In genomic region chr2:59712484-59712883, GRCm38 (mm10) we compare ENCODE assay signal across 20 mouse cellular contexts.
A peak's percentile ranks its signal among the peaks of the same experiment; 100 is the strongest.
DNase-seq lines count a peak whose midpoint lies in the region; ATAC-seq and TF ChIP-seq lines count a peak whose summit lies in the region.
"Had no signal": no experiment of that assay in that cellular context is flagged by ENCODE, and none has a peak within 500 bp of the region (broad histone marks: within the 10 kb centered on the region; RNA-seq: fewer than 3 reads in every experiment).

No protein-coding gene starts in this region.

- H3K4me1 ChIP-seq in hindbrain, embryonic 15.5 days (replicated peaks) = no peaks in the 10 kb centered on the region
- H3K4me1 ChIP-seq in hindbrain, embryonic 16.5 days (ENCODE audit: control insufficient read depth, insufficient read depth, low read depth, low read length) = no peaks in the 10 kb centered on the region
- H3K4me1 ChIP-seq in lung, embryonic 14.5 days (ENCODE audit: insufficient read depth) = 0 out of 2 replicates have a peak, but pooled peaks cover 8% of the 10 kb centered on the region
- H3K4me1 ChIP-seq in midbrain, embryonic 11.5 days (ENCODE audit: control insufficient read depth, insufficient read depth, low read length) = no peaks in the 10 kb centered on the region; the same call in 1 of the 2 replicates
- peaks cover 17% of the 10 kb centered on the region for H3K4me1 ChIP-seq in midbrain, embryonic 10.5 days

- H3K9ac ChIP-seq in hindbrain, embryonic 15.5 days = no peak overlapping the region
- H3K9ac ChIP-seq in hindbrain, embryonic 16.5 days (ENCODE audit: low read depth, low read length) = no peak overlapping the region
- H3K9ac ChIP-seq in lung, embryonic 14.5 days = no peak overlapping the region
- no peak overlapping the region for H3K9ac ChIP-seq in midbrain, embryonic 11.5 days (ENCODE audit: low read length)
- H3K9ac ChIP-seq: forebrain, embryonic 13.5 days; intestine, embryonic 15.5 days had no signal

- H3K4me3 ChIP-seq in hindbrain, embryonic 15.5 days = no peak overlapping the region
- H3K4me3 ChIP-seq in hindbrain, embryonic 16.5 days (ENCODE audit: low read length) = no peak overlapping the region
- H3K4me3 ChIP-seq in lung, embryonic 14.5 days (ENCODE audit: low read depth, low read length) = no peak overlapping the region
- no peak overlapping the region for H3K4me3 ChIP-seq in midbrain, embryonic 11.5 days (ENCODE audit: low read depth, low read length)
- H3K4me3 ChIP-seq in midbrain, embryonic 10.5 days = no peak overlapping the region
- H3K4me3 ChIP-seq: forebrain, embryonic 13.5 days; intestine, embryonic 15.5 days had no signal

- DNase-seq in heart, adult 11 months = peak; percentile 44
- DNase-seq in heart, postnatal 4 days = no peak
- peak; percentile 67 for DNase-seq in lung, embryonic 14.5 days
- no peak for DNase-seq in lung, postnatal 4 days
- DNase-seq in midbrain, embryonic 11.5 days (ENCODE audit: low spot score, missing footprints) = peak; percentile 53
- no peak for DNase-seq in midbrain, embryonic 10.5 days (ENCODE audit: low spot score)
- DNase-seq: adrenal gland, postnatal 14 days; cerebellum, adult 11-12 months; cerebellum, adult 9-10 months; cerebellum, postnatal 25 days; gastrocnemius, postnatal 36 days; heart, adult 18-20 months had no signal

- ATAC-seq in hindbrain, embryonic 15.5 days (ENCODE audit: low FRiP score, low read depth) = no peak
- no peak for ATAC-seq in hindbrain, embryonic 16.5 days
- ATAC-seq in lung, embryonic 14.5 days (ENCODE audit: insufficient read depth) = peak; percentile 19; the same call in 1 of the 2 replicates
- no peak for ATAC-seq in midbrain, embryonic 11.5 days (ENCODE audit: low FRiP score)
- ATAC-seq: activated CD4-positive, CD25-positive, alpha-beta regulatory T cell, adult 4 months; forebrain, embryonic 13.5 days; intestine, embryonic 15.5 days; Patski had no signal

- no peaks in the 10 kb centered on the region for H3K27me3 ChIP-seq in hindbrain, embryonic 15.5 days
- H3K27me3 ChIP-seq in hindbrain, embryonic 16.5 days (replicated peaks; ENCODE audit: control insufficient read depth, insufficient read depth, low read length) = no peaks in the 10 kb centered on the region
- H3K27me3 ChIP-seq in lung, embryonic 14.5 days (ENCODE audit: insufficient read depth, low read length) = no peaks in the 10 kb centered on the region
- no peaks in the 10 kb centered on the region for H3K27me3 ChIP-seq in midbrain, embryonic 11.5 days (ENCODE audit: control insufficient read depth, insufficient read depth, low read length)
- no peaks in the 10 kb centered on the region for H3K27me3 ChIP-seq in midbrain, embryonic 10.5 days (ENCODE audit: low read depth, poor library complexity, severe bottlenecking)
- H3K27me3 ChIP-seq: CH12.LX; forebrain, embryonic 13.5 days; intestine, embryonic 15.5 days; Patski had no signal

- 0 out of 2 replicates have a peak overlapping the region, but pooled peaks have one; percentile 21 for H3K27ac ChIP-seq in hindbrain, embryonic 15.5 days (replicated peaks)
- H3K27ac ChIP-seq in hindbrain, embryonic 16.5 days (ENCODE audit: low read depth, low read length) = no peak overlapping the region
- peak overlapping the region; percentile 81 for H3K27ac ChIP-seq in lung, embryonic 14.5 days (ENCODE audit: low read depth)
- H3K27ac ChIP-seq in midbrain, embryonic 11.5 days (ENCODE audit: low read depth, low read length) = no peak overlapping the region
- no peak overlapping the region for H3K27ac ChIP-seq in midbrain, embryonic 10.5 days (replicated peaks)
- H3K27ac ChIP-seq: forebrain, embryonic 13.5 days; hindbrain, postnatal 0 days; intestine, embryonic 15.5 days had no signal

- TF ChIP-seq CTCF in lung, embryonic 14.5 days (IDR thresholded peaks at IDR 0.05; ENCODE audit: low read depth) = no peak

- H3K4me2 ChIP-seq in hindbrain, embryonic 15.5 days = no peak overlapping the region
- H3K4me2 ChIP-seq in hindbrain, embryonic 16.5 days (ENCODE audit: low read length) = no peak overlapping the region
- H3K4me2 ChIP-seq in lung, embryonic 14.5 days = no peak overlapping the region
- H3K4me2 ChIP-seq in midbrain, embryonic 11.5 days = no peak overlapping the region
- H3K4me2 ChIP-seq: forebrain, embryonic 13.5 days; intestine, embryonic 15.5 days had no signal

- no peaks in the 10 kb centered on the region for H3K36me3 ChIP-seq in hindbrain, embryonic 15.5 days
- no peaks in the 10 kb centered on the region for H3K36me3 ChIP-seq in hindbrain, embryonic 16.5 days (ENCODE audit: control insufficient read depth, insufficient read depth, low read length)
- no peaks in the 10 kb centered on the region for H3K36me3 ChIP-seq in lung, embryonic 14.5 days (ENCODE audit: insufficient read depth)
- H3K36me3 ChIP-seq in midbrain, embryonic 11.5 days (ENCODE audit: control insufficient read depth, insufficient read depth, low read length) = no peaks in the 10 kb centered on the region
- no peaks in the 10 kb centered on the region for H3K36me3 ChIP-seq in midbrain, embryonic 10.5 days
- H3K36me3 ChIP-seq: intestine, embryonic 15.5 days had no signal

- WGBS in hindbrain, embryonic 15.5 days = 87% methylated on average over 9 of the region's 9 CpGs
- 83% methylated on average over 9 of the region's 9 CpGs for WGBS in hindbrain, embryonic 16.5 days
- WGBS in lung, embryonic 14.5 days = 43% methylated on average over 9 of the region's 9 CpGs
- 91% methylated on average over 9 of the region's 9 CpGs for WGBS in midbrain, embryonic 11.5 days
- WGBS in midbrain, embryonic 10.5 days = 94% methylated on average over 9 of the region's 9 CpGs

- no peaks in the 10 kb centered on the region for H3K9me3 ChIP-seq in hindbrain, embryonic 15.5 days
- no peaks in the 10 kb centered on the region for H3K9me3 ChIP-seq in hindbrain, embryonic 16.5 days (ENCODE audit: control insufficient read depth, low read length)
- no peaks in the 10 kb centered on the region for H3K9me3 ChIP-seq in lung, embryonic 14.5 days (ENCODE audit: low read depth, low read length)
- H3K9me3 ChIP-seq in midbrain, embryonic 11.5 days (ENCODE audit: control insufficient read depth, low read length) = no peaks in the 10 kb centered on the region
- no peaks in the 10 kb centered on the region for H3K9me3 ChIP-seq in midbrain, embryonic 10.5 days (replicated peaks)
- H3K9me3 ChIP-seq: forebrain, embryonic 13.5 days; intestine, embryonic 15.5 days had no signal

Comparison
In these comparisons a context has a peak if more than half of its experiments do, and no peak if none do; other contexts are left out.
1. DNase-seq: peak in heart, adult 11 months (single experiment), lung, embryonic 14.5 days (single experiment) and midbrain, embryonic 11.5 days (single experiment); none in heart, postnatal 4 days (single experiment), lung, postnatal 4 days (0 of 2) and midbrain, embryonic 10.5 days (single experiment).
2. H3K27ac ChIP-seq: peak in hindbrain, embryonic 15.5 days (single experiment) and lung, embryonic 14.5 days (single experiment); none in hindbrain, embryonic 16.5 days (single experiment), midbrain, embryonic 11.5 days (single experiment) and midbrain, embryonic 10.5 days (single experiment).